Mouse (Mus musculus) layer of hippocampus, postnatal 36 days (tissue): Measurements from ENCODE around the gene Kat14. TPM values are rescaled to one million over a fixed set of nuclear protein-coding genes. Genes with fewer than 3 reads are reported as not detected.
"Not testable (repeated sequence)": the region's sequence is repeated elsewhere in the genome, so short reads cannot be mapped to it uniquely, and the experiment has no call there.

ENCODE experiments used
- DNase-seq, 2 experiments: peaks; one replicate each; pipeline ENCODE4 v3.0.0; 2022
- total RNA-seq, 2 experiments: library from RNA; stranded (reverse); gene quantifications; 2 replicates each; pipeline ENCODE4 v1.2.3; 2021

Kat14 gene
- total RNA-seq, result 10 to 100 TPM; 29.1 to 29.4 TPM

GRCm38 (mm10) chr2:144368400-144369019 lies at the start of gene Kat14, which contains the start of gene Pet117:
TSS of gene Kat14 (plus strand) at chr2:144368983.
TSS of gene Pet117 (plus strand) at chr2:144368996.
- DNase-seq, result peak; percentile 91 to 93

GRCm38 (mm10) chr2:144324218-144324617 lies 44.6 kb upstream of the Kat14 start:
- DNase-seq, result no peak

GRCm38 (mm10) chr2:144329451-144329850 lies 39.3 kb upstream of the Kat14 start:
- DNase-seq, result no peak

GRCm38 (mm10) chr2:144329937-144330336 lies 38.8 kb upstream of the Kat14 start:
- no peak for DNase-seq

- DNase-seq, result no peak
Measured at GRCm38 (mm10) chr2:144330352-144330959, 38.3 kb upstream of the Kat14 start.

GRCm38 (mm10) chr2:144330960-144331371 lies 37.8 kb upstream of the Kat14 start:
- no peak for DNase-seq

GRCm38 (mm10) chr2:144331401-144332302 lies 37.1 kb upstream of the Kat14 start, which contains the start of gene Ovol2:
TSS of gene Ovol2 (minus strand) at chr2:144332146.
- DNase-seq, result no peak

- DNase-seq, result no peak
Measured at GRCm38 (mm10) chr2:144332486-144332885, 36.3 kb upstream of the Kat14 start.

- DNase-seq, result peak in 1 of 2 experiments; percentile 8
Measured at GRCm38 (mm10) chr2:144333138-144333842, 35.5 kb upstream of the Kat14 start.

GRCm38 (mm10) chr2:144337230-144337629 lies 31.6 kb upstream of the Kat14 start:
- no peak for DNase-seq

GRCm38 (mm10) chr2:144337701-144338100 lies 31.1 kb upstream of the Kat14 start:
- no peak for DNase-seq

- not testable (repeated sequence) for DNase-seq
Measured at GRCm38 (mm10) chr2:144338149-144338548, 30.6 kb upstream of the Kat14 start.

GRCm38 (mm10) chr2:144343158-144343557 lies 25.6 kb upstream of the Kat14 start:
- DNase-seq, result no peak

- DNase-seq, result no peak
Measured at GRCm38 (mm10) chr2:144348525-144348924, 20.3 kb upstream of the Kat14 start.

GRCm38 (mm10) chr2:144352843-144353242 lies 15.9 kb upstream of the Kat14 start:
- no peak for DNase-seq

- peak in 1 of 2 experiments; percentile 79 for DNase-seq
Measured at GRCm38 (mm10) chr2:144369020-144369421, 238 bp downstream of the Kat14 start.

GRCm38 (mm10) chr2:144369511-144369910 lies 728 bp downstream of the Kat14 start:
- DNase-seq, result no peak

GRCm38 (mm10) chr2:144371566-144371965 lies 2.8 kb downstream of the Kat14 start:
- no peak for DNase-seq

- peak in 1 of 2 experiments; percentile 29 for DNase-seq
Measured at GRCm38 (mm10) chr2:144373063-144373462, 4.3 kb downstream of the Kat14 start.

GRCm38 (mm10) chr2:144375063-144375703 lies 6.4 kb downstream of the Kat14 start:
- no peak for DNase-seq

- no peak for DNase-seq
Measured at GRCm38 (mm10) chr2:144381293-144381692, 12.5 kb downstream of the Kat14 start.

GRCm38 (mm10) chr2:144381741-144382140 lies 13.0 kb downstream of the Kat14 start:
- no peak for DNase-seq
